Mouse (Mus musculus) heart, embryonic 16.5 days (tissue): ENCODE measurements at regions not wholly inside any gene's neighbourhood (a gene's known extent, or its start where the extent isn't known, plus 50 kb on each side); places are given as distances from the start of the nearest gene placed in this dataset.

Experiments
- ATAC-seq: fragments of 200-750 bp; cut with Nextera tagmentation; replicated peaks from 2 replicates; pipeline ENCODE4 v1.8.0; 2017; ENCODE audit warnings: moderate number of reproducible peaks; ENCODE audit not compliant: insufficient read depth, low FRiP score; ENCODE audit errors: extremely low read depth
- H3K27ac ChIP-seq: fragments of 300-500 bp; sonication (generic); 2 replicates; pipeline ENCODE4 v1.5.1; 2014; ENCODE audit warnings: mild to moderate bottlenecking, low read length, control low read depth, moderate library complexity
- H3K27me3 ChIP-seq: fragments of 300-500 bp; sonication (generic); 2 replicates; pipeline ENCODE4 v1.6.1; 2014; ENCODE audit warnings: low read length, mixed read lengths; ENCODE audit not compliant: control insufficient read depth, insufficient read depth
- H3K36me3 ChIP-seq: fragments of 300-500 bp; sonication (generic); 2 replicates; pipeline ENCODE4 v1.6.1; 2014; ENCODE audit not compliant: control insufficient read depth, insufficient read depth
- H3K4me1 ChIP-seq: fragments of 300-500 bp; sonication (generic); 2 replicates; pipeline ENCODE4 v1.6.1; 2014; ENCODE audit warnings: low read length, mixed read lengths; ENCODE audit not compliant: control insufficient read depth, insufficient read depth
- H3K4me2 ChIP-seq: fragments of 300-500 bp; sonication (generic); 2 replicates; pipeline ENCODE4 v1.6.1; 2014; ENCODE audit warnings: low read depth, mild to moderate bottlenecking, control low read depth, low read length
- H3K4me3 ChIP-seq: fragments of 300-500 bp; sonication (generic); 2 replicates; pipeline ENCODE4 v1.5.1; 2014; ENCODE audit warnings: mild to moderate bottlenecking, control low read depth, low read length
- H3K9ac ChIP-seq: fragments of 300-500 bp; sonication (generic); 2 replicates; pipeline ENCODE4 v1.6.1; 2014; ENCODE audit warnings: low read length, control low read depth
- H3K9me3 ChIP-seq: fragments of 300-500 bp; sonication (generic); replicated peaks from 2 replicates; pipeline ENCODE4 v1.6.1; 2016; ENCODE audit warnings: low read length; ENCODE audit not compliant: control insufficient read depth
- WGBS: fragments of 180-500 bp; shearing (Covaris S2); extraction: QIAGEN DNeasy Blood & Tissue Kit; methylation state at CpG from one replicate; pipeline ENCODE4 v1.1.7; 2014; 5-methylcytosine and 5-hydroxymethylcytosine counted together

DNA sequence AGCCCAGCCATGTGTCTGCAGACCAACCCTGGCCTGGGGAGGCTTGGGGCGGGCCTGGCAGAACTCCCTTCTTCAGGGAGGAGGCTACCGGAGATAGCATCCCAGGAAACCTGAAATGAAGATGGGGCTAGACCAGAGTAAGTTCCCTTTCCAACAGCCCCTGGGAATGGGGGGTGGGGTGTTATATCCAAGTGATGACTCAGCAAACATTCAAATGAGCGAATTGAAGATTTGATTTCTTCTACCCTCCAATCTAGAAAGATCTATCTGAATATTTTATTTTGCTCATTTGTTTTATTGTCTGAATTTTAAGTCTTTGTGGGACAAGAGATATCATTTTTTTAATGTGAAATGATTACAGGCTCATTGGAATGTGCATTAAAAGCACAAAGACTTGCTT is 185.0 kb downstream of the Gm826 start:
- Histone ChIP-seq H3K9me3 (no peaks in the 10 kb centered on the region), H3K27me3 (no peaks in the 10 kb centered on the region; the same call in 1 of the 2 replicates), H3K27ac (no peak overlapping the region), H3K4me1 (no peaks in the 10 kb centered on the region), H3K36me3 (no peaks in the 10 kb centered on the region), H3K9ac (no peak overlapping the region), H3K4me3 (no peak overlapping the region), H3K4me2 (no peak overlapping the region)
- WGBS: 83% methylated on average over 3 of the region's 3 CpGs
- ATAC-seq: no peak

DNA sequence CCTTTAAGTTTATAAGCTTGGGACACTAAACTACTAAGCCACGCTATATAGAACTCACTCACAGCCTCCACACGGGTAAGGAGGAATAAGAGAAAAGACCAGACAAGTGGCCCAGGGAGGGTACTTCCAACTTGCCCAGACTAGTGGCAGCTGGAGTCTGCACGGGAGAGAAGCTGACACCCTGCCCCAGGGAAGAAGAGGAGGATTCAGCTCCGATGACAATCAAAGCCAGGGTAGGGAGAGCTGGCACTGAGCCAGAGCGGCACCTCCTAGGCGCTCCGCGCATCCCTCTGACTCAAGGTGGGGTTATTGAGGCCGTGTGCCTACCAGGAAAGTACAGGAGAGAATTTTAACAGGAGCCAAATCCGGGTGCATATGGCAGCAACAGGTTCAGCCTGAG is 185.4 kb downstream of the Gm826 start:
- 64% methylated on average over 10 of the region's 10 CpGs for WGBS
- H3K4me3 ChIP-seq: no peak overlapping the region
- no peaks in the 10 kb centered on the region for H3K4me1 ChIP-seq
- no peak overlapping the region for H3K27ac ChIP-seq
- ATAC-seq: no peak
- no peaks in the 10 kb centered on the region for H3K36me3 ChIP-seq
- no peak overlapping the region for H3K9ac ChIP-seq
- no peak overlapping the region for H3K4me2 ChIP-seq
- H3K27me3 ChIP-seq: no peaks in the 10 kb centered on the region; the same call in 1 of the 2 replicates
- no peaks in the 10 kb centered on the region for H3K9me3 ChIP-seq

DNA sequence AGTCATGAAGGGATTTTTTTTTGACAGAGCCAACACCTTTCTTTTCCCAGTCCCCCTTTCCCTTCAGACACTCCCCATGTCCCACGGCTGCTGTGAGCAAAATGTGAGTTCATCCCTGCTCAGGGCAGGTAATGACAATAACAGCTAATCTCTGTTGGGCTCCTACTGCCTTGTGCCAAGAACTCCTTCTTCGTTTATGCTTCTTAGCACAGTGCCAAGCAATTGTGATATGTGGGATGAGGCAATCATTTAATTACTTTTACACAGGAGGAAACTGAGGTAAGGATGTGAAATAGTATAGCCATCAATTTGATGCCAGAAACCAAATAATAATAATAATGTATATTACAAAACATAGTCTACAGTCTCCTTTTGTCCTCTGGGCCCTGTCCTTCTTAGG is 185.9 kb downstream of the Gm826 start:
- Histone ChIP-seq H3K4me1 (no peaks in the 10 kb centered on the region), H3K36me3 (no peaks in the 10 kb centered on the region), H3K4me3 (no peak overlapping the region), H3K27me3 (no peaks in the 10 kb centered on the region; the same call in 1 of the 2 replicates), H3K4me2 (no peak overlapping the region), H3K27ac (no peak overlapping the region), H3K9me3 (no peaks in the 10 kb centered on the region), H3K9ac (no peak overlapping the region)
- 60% methylated on average over 2 of the region's 2 CpGs for WGBS
- no peak for ATAC-seq

DNA sequence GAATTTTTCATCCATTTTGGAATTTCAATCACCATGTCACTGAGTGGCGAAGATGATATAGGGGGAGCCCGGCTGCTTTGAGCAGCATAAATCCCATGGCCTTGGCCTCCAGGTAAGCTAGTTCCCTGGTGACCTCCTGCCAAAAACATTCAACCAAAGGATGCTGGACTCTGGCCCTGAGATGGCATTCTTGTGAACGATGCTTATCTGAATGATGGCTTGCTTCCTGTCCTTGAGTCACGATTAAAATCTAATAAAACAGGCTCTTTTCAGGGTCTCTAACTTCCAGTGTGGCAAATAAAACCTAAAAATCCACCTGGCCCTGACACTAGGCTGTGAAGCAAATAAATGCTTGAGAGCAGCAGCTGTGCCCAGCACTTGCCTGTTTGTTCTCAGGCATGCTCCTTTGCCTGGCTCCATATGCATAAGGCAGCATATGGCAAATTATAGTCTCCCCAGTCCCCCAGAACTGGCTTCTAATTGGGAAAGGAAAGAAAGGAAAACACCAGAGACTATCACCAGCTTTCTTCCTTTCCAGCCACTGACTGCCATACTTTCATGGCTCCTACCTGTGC is 193.7 kb downstream of the Gm826 start:
- Histone ChIP-seq H3K9ac (no peak overlapping the region), H3K4me3 (no peak overlapping the region), H3K36me3 (no peaks in the 10 kb centered on the region), H3K27ac (no peak overlapping the region), H3K9me3 (no peaks in the 10 kb centered on the region), H3K4me2 (no peak overlapping the region), H3K4me1 (no peaks in the 10 kb centered on the region), H3K27me3 (no peaks in the 10 kb centered on the region)
- ATAC-seq: no peak
- 67% methylated on average over 4 of the region's 4 CpGs for WGBS

DNA sequence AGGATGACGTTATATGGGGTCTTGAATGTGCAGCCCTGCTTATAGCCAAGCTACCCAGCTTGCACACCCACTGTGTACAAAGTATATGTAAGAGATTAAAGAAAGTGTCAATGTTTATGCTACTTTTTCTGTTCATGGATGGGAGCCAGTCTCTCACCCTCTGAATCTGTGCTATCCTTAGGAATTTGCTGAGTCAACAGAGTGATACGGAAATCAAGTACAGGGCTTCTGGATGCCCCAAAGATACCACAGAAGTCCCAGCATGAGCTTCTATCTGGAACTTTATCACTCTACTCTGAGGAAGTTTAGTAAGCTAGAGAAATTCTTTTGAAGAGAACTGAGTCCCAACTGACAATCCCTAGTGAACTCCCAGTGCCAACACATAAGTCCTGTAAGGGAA is 195.9 kb downstream of the Gm826 start:
- H3K27me3 ChIP-seq: no peaks in the 10 kb centered on the region
- no peak overlapping the region for H3K4me3 ChIP-seq
- no peak overlapping the region for H3K4me2 ChIP-seq
- H3K9ac ChIP-seq: no peak overlapping the region
- H3K4me1 ChIP-seq: no peaks in the 10 kb centered on the region
- H3K9me3 ChIP-seq: no peaks in the 10 kb centered on the region
- no peak for ATAC-seq
- no peak overlapping the region for H3K27ac ChIP-seq
- no peaks in the 10 kb centered on the region for H3K36me3 ChIP-seq
- WGBS: 73% methylated on average over 2 of the region's 2 CpGs

DNA sequence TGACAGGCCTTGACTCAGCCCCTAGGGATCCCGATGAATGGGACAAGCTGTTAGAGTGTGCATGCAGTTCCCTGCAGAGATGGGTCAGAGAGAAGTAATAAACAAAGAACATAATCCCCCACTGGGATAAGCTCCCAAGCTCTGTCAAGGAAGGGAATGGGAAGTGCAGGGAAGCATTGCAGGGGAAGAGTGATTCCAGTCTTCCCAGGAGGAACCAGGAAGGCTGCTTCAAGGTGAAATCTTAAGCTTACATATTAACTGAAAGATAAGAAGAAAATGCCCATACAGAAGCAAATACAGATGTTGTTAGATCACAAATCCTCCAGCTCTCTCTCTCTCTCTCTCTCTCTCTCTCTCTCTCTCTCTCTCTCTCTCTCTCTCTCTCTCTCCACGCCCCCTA is 202.2 kb downstream of the Gm826 start:
- H3K4me2 ChIP-seq: no peak overlapping the region
- no peak overlapping the region for H3K4me3 ChIP-seq
- no peaks in the 10 kb centered on the region for H3K4me1 ChIP-seq
- H3K27ac ChIP-seq: no peak overlapping the region
- WGBS: 48% methylated on average over 2 of the region's 2 CpGs
- no peak for ATAC-seq
- 0 out of 2 replicates have a peak, but pooled peaks cover 2% of the 10 kb centered on the region for H3K27me3 ChIP-seq
- no peaks in the 10 kb centered on the region for H3K36me3 ChIP-seq
- H3K9ac ChIP-seq: no peak overlapping the region
- H3K9me3 ChIP-seq: no peaks in the 10 kb centered on the region

DNA sequence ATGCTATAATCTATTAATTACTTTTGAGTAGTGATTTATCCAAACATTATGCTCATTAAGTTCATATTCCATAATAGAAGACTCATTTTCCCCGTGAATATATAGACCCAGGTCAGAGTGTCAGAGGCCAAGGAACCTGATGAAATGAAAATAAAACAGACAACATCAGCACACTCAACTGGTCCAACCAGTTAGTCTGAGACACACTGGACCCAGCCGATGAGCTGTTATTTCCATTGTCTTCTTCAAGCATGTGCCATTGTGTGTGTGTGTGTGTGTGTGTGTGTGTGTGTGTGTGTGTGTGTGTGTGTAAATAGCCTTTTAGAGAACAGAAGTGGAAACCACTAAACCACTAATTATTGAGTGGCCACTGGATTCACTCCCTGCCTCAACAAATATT is 202.6 kb downstream of the Gm826 start:
- Histone ChIP-seq H3K4me1 (no peaks in the 10 kb centered on the region), H3K4me2 (no peak overlapping the region), H3K9me3 (no peaks in the 10 kb centered on the region), H3K27ac (no peak overlapping the region), H3K36me3 (no peaks in the 10 kb centered on the region), H3K9ac (no peak overlapping the region), H3K4me3 (no peak overlapping the region), H3K27me3 (0 out of 2 replicates have a peak, but pooled peaks cover 2% of the 10 kb centered on the region)
- ATAC-seq: no peak
- WGBS: 66% methylated on average over 2 of the region's 2 CpGs

DNA sequence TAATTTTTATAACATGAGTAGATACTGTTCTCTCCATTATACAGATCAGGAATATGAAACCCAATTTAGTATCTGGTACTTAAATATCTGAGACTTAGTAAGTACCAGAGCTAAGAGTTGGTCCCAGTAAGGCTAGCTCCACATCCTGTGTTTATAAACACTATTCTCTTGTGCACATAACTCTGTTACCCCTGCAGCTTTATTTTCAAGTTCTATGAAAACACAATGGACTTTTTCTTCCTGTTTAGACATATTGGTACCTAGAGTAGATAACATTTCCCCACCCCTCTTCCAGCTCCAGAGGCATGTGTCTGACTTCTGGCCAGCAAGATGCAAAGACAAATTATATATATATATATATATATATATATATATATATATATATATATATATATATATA is 216.8 kb downstream of the Gm826 start:
- Histone ChIP-seq H3K4me3 (no peak overlapping the region), H3K9ac (no peak overlapping the region)
- ATAC-seq: no peak

DNA sequence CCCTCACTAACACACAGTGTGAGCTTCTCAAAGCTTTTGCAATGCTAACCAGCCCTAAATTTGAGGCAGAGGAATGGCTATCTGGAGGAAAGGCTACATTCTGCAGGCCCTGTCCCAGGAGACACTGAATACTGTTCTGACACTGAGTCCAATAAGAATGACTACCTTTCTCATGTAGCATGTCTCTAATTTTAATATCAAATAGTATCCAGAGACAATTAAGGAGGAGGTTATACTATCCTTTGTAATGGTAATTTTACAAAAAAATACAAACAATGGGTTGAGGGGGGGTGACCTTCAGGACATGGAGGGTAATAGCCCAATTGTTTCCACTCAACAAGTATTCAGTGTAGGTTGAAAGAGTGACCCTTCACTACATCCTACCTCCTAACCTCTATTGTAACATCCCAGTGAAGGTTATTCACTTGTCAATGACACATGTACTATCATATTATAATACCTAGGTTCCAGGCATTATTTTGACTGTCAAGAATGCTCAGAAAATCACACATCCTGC is 222.7 kb downstream of the Gm826 start:
- no peak overlapping the region for H3K4me3 ChIP-seq
- H3K4me1 ChIP-seq: no peaks in the 10 kb centered on the region
- no peaks in the 10 kb centered on the region; the same call in 1 of the 2 replicates for H3K27me3 ChIP-seq
- no peak overlapping the region for H3K4me2 ChIP-seq
- ATAC-seq: no peak
- no peak overlapping the region for H3K27ac ChIP-seq
- H3K9me3 ChIP-seq: no peaks in the 10 kb centered on the region
- H3K9ac ChIP-seq: no peak overlapping the region
- no peaks in the 10 kb centered on the region for H3K36me3 ChIP-seq

More for the DNA sequence above, 216.8 kb downstream of the Gm826 start:
- Histone ChIP-seq H3K27ac (no peak overlapping the region), H3K27me3 (no peaks in the 10 kb centered on the region; the same call in 1 of the 2 replicates), H3K4me1 (no peaks in the 10 kb centered on the region), H3K9me3 (no peaks in the 10 kb centered on the region), H3K4me2 (no peak overlapping the region), H3K36me3 (no peaks in the 10 kb centered on the region)
